Mouse (Mus musculus) urinary bladder, postnatal 36 days (tissue): ENCODE data around the gene Alg2.
A peak's percentile ranks its signal among the peaks of the same experiment; 100 is the strongest.

Experiments used
- DNase-seq, 2 experiments: peaks; one replicate each; pipeline ENCODE4 v3.0.0; 2022; ENCODE audit warnings: low spot score in 2 of 2, mixed read lengths in 1 of 2

Alg2 gene

GRCm38 (mm10) chr4:47473968-47474729 is at the start of gene Alg2, which contains the start of gene Sec61b:
TSS of gene Alg2 (minus strand) at chr4:47474333.
TSS of gene Sec61b (plus strand) at chr4:47474658.
- DNase-seq, result peak; percentile 91 to 96

- DNase-seq, result no peak
Measured at GRCm38 (mm10) chr4:47521884-47522605, 47.9 kb upstream of the Alg2 start.

- no peak for DNase-seq
Measured at GRCm38 (mm10) chr4:47520076-47520475, 45.9 kb upstream of the Alg2 start.

- DNase-seq, result no peak
Measured at GRCm38 (mm10) chr4:47518551-47519181, 44.5 kb upstream of the Alg2 start.

- no peak for DNase-seq
Measured at GRCm38 (mm10) chr4:47504841-47505517, 30.8 kb upstream of the Alg2 start.

GRCm38 (mm10) chr4:47503045-47503444 is 28.9 kb upstream of the Alg2 start:
- DNase-seq, result no peak

- peak; percentile 20 to 21 for DNase-seq
Measured at GRCm38 (mm10) chr4:47502546-47502971, 28.4 kb upstream of the Alg2 start.

GRCm38 (mm10) chr4:47499121-47499545 is 25.0 kb upstream of the Alg2 start:
- no peak for DNase-seq

- no peak for DNase-seq
Measured at GRCm38 (mm10) chr4:47497811-47498385, 23.8 kb upstream of the Alg2 start.

GRCm38 (mm10) chr4:47494686-47495085 is 20.6 kb upstream of the Alg2 start:
- no peak for DNase-seq

GRCm38 (mm10) chr4:47494137-47494536 is 20.0 kb upstream of the Alg2 start:
- no peak for DNase-seq

- DNase-seq, result no peak
Measured at GRCm38 (mm10) chr4:47493456-47493855, 19.3 kb upstream of the Alg2 start.

- no peak for DNase-seq
Measured at GRCm38 (mm10) chr4:47492311-47493086, 18.4 kb upstream of the Alg2 start.

GRCm38 (mm10) chr4:47491243-47491642 is 17.1 kb upstream of the Alg2 start:
- DNase-seq, result no peak

- DNase-seq, result no peak
Measured at GRCm38 (mm10) chr4:47480576-47480975, 6.4 kb upstream of the Alg2 start.

- DNase-seq, result no peak
Measured at GRCm38 (mm10) chr4:47480095-47480494, 6.0 kb upstream of the Alg2 start.

GRCm38 (mm10) chr4:47477539-47477938 is 3.4 kb upstream of the Alg2 start:
- no peak for DNase-seq

- no peak for DNase-seq
Measured at GRCm38 (mm10) chr4:47474730-47475643, 854 bp upstream of the Alg2 start.

- DNase-seq, result peak in 1 of 2 experiments; percentile 3
Measured at GRCm38 (mm10) chr4:47473586-47473967, 556 bp downstream of the Alg2 start.

- DNase-seq, result no peak
Measured at GRCm38 (mm10) chr4:47467196-47467595, 6.9 kb downstream of the Alg2 start.
